Mouse (Mus musculus) CH12F3 (cell line): ENCODE data around the gene Atp6v1e2.

Experiments
- in situ Hi-C: fragments of 300-500 bp; cut with MboI; formaldehyde crosslinking; loops from 2 replicates; pipeline ENCODE4 v1.14.3; 2020; ENCODE audit warnings: low sequenced_read_pairs

The Atp6v1e2 gene

DNA sequence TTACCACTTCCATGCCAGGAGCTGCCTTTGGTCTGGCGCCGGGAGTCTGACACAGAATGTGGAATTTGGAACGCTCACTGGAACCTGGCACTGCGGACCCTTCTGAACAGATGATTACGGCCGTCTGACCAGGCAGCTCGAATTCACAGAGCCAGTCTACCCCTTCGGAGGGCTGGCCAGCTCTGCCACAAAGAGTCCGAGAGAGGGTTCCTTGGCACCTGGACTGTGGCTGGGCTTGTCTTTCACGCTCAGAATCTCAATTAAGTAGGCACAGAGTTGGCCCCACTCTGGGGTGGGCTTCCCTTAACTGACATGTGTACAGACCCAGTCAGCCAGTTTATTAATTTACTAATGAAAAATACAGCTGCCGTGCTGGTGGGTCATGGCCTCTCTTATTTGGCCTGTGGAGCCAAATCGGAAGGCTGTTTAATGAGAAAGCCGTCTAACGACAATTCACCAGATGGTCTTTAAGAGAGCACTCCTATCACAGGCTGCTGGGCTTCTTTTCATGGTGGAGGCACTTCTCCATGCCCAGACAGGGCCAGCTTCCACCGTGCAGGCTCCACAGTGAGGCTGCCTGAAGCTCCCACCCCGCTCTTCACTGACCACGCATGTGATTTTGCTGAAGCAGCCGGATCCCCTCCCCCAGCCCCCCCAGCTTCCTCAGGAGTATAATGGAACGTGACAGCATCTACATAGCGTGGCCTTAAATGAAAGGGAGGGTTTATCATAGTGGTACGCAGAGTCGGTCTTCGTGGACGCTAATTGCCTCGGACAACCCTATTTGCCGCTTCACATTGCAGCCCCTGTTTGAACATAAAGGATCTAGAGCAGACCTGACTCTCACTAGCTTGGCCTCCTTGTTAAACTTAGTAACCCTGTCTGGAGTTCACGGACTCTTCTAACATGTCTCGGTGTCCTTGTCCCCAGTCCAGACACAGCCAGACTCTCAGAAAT, at the start of gene Atp6v1e2:
Gene Atp6v1e2 (minus strand): TSS at position 58 of the 957 bp plus-strand sequence.
- in situ Hi-C loops = no loop called here

DNA sequence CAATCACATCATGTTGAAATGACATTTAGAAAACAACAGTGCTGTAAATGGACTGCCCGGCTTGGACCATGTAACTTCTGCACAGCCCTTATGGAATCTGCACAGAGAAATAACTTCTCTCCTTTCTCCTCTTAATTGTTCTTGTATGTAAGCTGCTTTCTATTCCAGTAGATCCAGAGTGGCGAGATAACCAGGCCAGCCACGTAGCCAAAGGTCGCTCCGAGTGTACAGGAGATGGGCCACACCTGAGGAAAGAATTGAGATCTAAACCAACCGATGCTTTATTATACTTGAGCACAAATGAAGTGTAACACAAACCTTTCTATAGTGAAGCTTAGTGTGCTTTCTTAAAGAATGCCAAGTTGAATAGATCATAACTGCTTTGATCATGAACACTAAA, 49.6 kb upstream of the Atp6v1e2 start:
- in situ Hi-C loops = no loop called here

DNA sequence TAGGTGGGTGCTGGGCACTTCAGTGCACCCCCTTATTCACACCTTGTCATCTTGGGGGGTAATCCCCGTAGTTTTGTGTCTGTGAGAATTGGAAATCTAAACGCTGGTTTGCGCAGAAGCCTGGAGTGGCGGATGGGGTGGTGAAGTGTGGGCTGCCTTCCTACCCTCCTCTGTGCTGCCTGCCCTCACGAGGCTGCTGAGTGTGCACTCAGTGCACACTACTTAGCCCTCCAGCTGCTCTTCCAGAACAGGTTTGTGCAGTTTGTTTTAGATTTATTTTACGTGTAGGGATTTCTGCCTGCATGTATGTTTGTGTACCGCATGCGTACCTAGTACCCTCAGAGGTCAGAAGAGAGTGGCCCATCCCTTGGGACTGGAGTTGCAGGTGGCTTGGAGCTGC, 43.6 kb upstream of the Atp6v1e2 start:
- in situ Hi-C loops = no loop called here

DNA sequence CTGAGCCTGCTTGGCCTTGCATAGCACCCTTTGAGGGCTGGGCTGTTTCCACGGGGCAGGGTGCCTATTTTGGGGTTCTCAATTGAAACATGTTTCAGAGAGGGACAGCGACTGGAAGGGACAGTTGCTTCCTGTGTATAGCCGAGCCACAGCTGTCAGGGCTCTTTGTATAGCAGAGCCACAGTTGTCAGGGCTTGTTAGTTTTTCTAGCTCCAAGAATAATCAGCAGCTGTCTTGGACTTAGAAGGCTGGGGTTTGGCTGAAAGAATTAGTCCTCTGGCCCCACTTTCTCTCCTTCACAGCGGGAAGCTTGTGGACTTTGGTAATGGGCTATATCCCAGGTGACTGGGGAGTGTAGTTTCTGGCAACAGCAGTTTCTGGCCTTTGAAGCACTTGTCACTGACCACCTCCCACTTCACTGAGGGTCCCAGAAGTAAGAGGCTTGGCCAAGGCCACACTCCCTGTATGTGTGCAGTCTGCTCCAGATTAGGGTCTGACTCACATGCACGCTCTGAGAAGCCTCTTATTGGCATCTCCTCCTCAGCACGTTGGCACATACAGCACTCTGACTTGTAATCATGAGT, 41.0 kb upstream of the Atp6v1e2 start:
- in situ Hi-C loops = no loop called here

DNA sequence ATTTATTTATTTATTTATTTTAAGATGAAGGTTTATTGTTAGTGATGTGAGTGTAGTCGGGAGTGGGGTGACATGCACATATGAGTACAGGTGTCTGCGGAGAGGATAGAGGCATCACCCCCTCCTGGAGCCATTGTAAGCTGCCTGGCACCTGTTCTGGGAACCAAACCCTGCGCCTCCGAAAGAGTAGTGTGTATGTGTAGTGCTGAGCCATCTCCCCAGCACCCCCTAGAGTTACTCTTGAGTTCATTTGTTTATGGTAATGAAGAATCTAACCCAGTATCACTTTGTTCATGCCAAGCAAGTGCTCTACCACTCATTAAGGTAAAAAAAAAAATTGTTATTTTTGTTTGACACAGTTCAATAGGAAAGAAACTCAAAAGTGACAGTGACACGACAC, 40.5 kb upstream of the Atp6v1e2 start:
- in situ Hi-C loops = no loop called here

DNA sequence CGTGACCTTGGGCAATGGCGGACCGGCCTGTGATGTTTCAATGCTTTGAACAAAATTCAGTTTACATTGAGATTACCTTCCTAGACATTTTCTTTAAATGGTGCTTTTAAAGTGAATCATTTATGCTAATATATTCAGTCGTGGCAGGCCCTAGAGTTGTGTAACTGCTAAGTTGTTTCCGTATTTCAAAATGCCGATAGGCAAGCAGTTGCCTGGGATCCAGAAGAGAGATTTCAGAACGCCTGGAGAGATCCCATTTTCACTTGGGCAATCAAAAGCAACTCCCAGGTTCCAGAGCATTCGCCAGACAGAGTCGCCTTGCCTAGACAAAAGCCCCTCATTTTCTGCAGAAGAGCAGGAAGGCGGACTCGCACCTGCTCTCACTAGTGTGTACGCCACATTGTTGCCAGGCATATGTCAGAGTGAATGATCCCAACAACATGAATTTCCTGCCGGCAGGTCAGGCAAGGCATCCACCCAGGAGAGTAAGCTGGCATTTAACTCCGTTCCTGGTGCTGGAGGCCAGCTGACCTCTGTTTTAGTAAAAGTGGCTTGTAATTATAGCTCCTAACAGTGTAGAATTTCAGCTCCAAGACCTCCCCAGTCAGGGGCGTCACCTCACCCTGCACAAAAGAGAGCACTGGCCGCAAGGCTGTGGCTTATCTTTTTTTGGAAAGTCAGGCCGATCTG, 38.9 kb upstream of the Atp6v1e2 start:
- in situ Hi-C loops = no loop called here

DNA sequence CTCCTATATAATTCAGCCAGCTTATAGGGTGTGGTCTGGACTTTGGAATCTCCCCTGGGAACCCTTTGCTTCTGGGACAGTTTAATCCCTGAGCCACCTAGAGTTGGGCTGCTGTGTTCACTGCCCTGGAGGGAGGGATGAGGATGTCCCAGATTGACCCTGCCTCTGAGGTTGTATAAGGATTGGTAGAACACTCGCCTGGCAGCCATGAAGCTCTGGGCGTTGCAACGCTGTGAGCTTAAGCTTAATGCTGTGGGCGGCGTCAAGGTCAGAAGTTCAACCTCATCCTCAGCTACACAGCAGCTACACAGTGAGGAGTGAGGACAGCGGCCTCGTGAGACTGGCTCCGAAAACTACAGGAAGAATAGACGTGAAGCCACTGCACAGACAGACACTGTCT, 34.8 kb upstream of the Atp6v1e2 start:
- in situ Hi-C loops = no loop called here

DNA sequence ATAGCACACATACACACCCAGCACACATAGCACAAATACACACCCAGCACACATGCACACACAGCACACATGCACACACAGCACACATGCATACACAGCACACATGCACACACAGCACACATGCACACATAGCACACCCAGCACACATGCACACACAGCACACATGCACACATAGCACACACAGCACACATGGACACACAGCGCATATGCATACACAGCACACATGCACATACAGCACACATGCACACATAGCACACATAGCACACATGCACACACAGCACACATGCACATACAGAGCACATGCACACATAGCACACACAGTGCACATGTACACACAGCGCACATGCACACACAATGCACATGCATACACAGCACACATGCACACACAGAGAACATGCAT, 34.0 kb upstream of the Atp6v1e2 start:
- in situ Hi-C loops = no loop called here

DNA sequence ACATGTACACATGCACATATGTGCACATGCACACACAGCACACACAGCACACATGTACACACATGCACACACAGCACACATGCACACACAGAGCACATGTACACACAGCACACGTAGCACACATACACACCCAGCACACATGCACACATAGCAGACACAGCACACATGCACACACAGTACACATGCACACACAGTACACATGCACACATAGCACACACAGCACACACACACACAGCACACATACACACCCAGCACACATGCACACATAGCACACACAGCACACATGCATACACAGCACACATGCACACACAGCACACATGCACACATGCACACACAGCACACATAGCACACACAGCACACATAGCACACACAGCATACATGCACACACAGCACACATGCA, 33.5 kb upstream of the Atp6v1e2 start:
- in situ Hi-C loops = no loop called here

DNA sequence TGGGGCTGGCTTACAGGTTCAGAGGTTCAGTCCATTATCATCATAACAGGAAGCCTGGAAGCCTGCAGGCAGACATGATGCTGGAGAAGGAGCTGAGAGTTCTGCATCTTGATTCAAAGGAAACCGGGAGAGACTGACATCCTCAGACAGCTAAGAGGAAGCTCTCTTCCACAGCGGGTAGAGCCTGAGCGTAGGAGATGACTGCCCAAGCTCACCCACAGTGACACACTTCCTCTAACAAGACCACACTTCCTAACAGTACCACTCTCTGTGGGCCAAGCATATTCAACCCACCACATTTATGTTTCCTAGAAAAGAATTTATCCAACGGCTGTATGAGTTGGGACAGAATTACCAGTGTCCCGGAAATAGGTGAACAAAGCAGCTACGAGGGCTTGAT, 30.8 kb upstream of the Atp6v1e2 start:
- in situ Hi-C loops = no loop called here

DNA sequence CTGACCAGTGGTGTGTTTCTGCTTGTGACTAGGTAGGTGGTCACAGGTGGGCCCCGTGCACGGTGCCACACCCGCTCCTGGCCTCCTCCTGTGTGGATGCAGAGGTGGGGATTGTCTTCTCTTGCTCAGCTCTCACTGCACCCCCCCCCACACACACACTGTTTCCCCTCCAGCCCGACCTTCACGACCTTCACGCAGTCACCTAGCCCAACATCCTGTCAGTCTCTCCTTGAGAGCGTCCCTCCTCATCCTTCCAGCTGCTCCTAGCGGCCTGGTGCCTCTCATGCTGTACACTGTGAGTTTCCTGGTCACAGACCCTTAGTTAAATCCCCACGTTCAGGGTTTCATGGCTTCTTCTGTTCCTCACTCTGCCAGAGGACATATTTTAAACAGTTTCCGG, 28.7 kb upstream of the Atp6v1e2 start:
- in situ Hi-C loops = no loop called here

DNA sequence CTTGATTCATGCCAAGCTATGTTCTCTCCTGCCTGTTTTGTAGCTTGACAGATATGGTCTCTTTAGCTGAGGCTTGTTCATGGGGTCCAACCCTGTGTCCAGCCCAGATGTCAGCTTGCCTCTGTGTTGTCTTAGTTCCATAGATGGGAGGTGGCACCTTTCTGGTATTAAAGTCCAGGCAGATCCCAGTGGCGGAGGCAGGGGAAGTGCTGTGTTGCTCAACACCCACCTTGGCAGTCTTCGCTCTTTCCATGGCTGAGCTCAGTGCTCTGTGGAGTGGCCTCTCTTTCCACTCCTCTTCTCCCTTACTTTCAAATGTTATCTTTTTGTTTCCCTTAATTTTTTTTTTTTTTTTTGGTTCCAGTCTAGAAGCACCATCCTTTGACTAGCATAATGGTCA, 25.4 kb upstream of the Atp6v1e2 start:
- in situ Hi-C loops = no loop called here

DNA sequence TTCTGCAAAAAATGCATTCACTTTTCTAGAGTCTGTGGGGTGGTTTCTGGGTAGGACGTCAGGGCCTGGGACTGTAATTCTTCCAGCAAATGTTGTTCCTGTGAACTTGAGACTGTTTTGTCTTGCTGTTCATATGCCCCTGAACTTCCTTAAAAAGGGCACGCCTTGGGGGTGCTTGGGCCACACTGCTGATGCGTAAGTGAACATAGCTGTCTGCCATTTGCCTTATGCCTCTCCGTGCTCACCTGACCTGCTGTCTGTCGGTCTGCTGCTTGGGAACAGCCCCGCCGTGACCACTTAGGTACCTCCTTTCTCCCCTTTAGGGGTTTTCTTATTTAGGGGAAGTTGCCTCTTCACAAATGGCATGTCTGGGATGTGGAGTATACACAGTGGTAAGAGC, 24.2 kb upstream of the Atp6v1e2 start:
- in situ Hi-C loops = no loop called here

DNA sequence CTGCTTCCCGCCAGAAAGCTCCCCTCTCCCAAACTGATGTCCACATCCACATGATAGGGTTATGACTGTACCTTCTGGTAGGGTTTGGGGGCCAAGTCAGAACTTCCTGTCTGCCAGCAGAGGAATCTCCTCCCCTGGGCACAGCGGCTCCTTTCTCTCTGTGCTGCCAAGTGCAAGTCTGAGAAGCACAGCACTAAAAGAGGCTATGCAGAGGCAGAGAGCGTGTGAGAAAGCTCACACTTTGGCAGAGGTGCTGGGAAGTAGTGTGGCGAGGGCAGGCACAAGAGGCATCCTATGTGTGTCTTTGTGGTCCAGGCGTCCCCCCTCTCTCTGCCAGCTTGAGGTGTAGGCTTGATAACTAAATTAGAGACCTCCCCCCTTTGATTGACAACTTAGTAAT, 23.3 kb upstream of the Atp6v1e2 start:
- in situ Hi-C loops = no loop called here

DNA sequence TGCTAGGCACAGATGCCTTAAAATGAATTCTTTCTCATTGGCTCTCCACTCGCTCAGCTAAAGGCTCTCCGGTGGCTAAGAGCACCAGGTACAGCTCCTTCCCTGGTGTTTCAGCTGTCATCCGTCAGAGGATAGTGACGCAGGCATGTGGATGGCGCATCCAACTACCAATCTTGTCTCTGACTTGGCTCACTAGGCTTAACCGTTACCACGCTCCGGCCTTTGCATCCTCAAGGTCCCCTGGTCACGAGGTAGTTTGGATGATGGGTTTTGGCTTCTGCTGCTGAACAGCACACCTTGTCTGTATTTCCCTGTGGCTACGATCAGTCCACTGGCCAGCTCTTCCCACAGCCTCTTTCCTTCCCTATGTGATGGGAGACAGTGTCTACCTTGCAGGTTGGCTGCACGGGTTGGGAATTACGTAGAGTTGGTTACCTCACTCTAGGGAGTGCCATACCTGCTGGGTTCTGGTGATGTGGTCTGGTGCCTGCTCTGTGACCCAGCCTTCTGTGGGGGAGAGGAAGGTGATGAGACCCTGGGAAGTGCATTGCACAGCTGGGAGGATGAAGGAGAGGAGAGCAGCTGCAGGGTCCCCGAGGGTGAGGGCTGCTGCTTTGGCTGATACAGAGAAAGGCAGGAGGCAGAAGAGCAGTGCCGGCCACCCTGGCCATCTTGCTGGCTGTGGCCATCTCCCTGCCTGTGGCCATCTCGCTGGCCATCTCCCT, 22.5 kb upstream of the Atp6v1e2 start:
- in situ Hi-C loops = no loop called here

DNA sequence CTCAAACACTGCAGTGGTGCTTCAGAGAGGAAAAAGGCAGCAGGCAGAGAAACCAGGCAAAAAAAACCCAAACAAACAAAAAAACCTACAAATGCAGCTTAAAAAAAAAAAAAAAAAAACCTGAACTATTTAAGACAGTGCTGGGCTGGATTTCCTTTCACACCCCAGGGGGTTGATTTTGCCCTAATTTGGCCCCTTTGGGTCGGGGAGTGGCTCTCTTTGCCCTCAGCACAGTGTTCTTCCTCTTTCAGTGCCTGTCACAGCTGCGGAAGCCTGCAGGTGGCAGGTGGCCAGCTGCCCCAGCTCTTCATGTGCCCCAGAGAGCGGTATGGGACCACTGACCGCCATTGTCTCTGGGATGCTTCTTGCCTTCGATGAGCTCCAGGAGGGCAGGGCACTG, 21.9 kb upstream of the Atp6v1e2 start:
- in situ Hi-C loops = no loop called here

DNA sequence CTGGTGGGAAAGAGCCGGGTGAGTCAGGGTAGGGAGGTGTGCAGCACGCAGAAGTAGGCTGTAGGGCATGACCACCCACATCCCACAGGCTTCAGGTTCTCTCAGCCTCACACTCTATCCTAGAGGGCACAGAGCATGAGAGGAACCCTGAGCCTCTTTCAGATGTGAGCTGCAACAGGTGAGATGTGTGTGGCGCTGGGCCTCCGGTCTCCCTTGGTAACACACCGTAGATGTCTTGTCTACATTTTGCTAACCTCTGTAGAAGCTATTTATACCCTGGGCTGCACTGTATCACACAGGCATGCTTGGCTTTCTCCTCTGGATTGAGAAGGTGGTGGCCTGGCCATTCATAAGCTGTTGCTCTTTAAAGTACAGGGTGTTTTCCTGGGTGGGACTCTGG, 20.9 kb upstream of the Atp6v1e2 start:
- in situ Hi-C loops = no loop called here

DNA sequence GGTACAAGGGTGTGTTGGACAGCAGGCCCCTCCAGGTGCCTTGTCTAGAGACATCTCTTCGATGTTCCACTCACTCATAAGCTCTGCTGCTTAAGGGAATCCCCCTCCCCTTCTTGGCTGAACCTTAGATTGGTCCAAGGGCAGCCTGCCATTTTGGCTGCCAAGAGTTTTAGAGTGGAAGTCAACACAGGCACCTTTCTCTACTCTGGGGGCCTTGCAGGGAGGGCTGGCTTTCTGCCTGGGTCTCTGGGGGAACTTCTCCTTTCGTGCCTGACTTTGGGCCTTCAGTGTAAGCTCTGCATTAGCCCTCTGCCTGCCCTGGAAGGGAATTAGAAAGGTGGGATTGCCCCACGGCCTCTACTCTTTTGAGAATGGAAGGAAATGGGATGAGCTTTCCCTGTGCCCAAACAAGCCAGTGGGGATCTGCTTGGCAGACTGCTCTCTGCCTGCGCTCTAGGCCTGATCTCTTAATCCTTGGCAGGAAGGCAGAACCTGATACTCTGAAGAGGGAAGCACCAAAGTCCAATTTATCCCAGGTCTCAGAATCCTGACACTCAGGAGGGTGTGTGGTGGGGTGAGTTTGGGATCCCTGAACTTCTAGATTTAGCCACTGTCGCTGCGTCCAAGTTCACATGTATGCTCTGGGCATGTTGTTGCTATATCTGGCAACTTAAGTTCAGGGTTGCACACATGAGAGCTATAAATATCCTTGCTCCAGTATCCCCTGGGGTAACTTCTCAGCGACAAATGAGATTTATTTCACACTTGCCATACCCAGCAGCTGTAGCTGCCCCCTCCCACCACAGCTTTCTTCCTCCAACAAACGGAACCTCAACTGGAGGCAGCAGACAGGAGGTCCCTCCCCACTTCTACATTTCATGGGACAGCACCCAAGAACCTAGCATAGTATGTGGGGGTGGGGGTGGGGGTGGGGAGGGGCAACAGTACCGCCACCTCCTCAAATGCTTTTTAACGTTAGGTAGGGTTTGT, 20.1 kb upstream of the Atp6v1e2 start:
- in situ Hi-C loops = no loop called here

DNA sequence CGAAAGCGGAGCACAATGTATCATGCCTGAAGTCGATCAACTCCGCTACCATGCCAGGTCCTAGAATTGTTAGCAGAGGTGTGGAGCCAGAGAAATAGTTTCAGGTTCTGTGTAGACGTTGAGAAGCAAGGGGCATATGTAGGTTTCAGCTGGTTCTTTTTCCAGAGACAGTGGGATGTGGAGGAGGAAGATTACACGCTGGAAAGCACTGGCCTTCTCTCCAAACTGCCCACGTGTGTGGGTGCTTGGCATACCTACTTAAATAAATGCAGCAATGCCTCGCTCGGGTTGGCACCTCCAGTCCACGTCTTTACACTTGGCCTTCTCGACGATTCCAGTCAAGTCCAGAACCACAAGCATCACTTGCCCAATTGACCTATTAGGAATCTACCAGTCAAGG, 19.4 kb upstream of the Atp6v1e2 start:
- in situ Hi-C loops = no loop called here

DNA sequence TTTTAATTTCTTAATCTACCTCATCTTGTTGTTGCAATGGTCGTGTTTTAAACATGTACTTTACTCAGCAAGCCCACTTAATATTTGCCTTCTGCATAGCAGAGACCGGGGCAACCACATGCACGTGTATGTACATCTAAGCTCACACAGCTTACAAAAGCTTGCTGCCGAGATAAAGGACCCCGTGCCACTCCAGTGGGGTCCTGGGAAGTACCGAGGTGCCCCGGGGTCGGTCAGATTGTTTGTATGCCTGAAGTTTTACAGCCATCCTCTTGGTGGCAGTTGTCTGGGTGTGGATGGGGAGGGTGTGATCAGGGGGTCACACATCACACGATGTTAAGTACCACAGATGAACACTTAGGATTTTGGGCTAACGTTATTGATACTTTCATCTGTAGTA, 18.3 kb upstream of the Atp6v1e2 start:
- in situ Hi-C loops = no loop called here
